Mouse (Mus musculus): ENCODE results near the gene Tmem235. TPM values are rescaled to one million over a fixed set of nuclear protein-coding genes. Genes with fewer than 3 reads are reported as not detected.

Gene Tmem235
- polyA plus RNA-seq, 1 experiment from 2014 or later = not detected

DNA sequence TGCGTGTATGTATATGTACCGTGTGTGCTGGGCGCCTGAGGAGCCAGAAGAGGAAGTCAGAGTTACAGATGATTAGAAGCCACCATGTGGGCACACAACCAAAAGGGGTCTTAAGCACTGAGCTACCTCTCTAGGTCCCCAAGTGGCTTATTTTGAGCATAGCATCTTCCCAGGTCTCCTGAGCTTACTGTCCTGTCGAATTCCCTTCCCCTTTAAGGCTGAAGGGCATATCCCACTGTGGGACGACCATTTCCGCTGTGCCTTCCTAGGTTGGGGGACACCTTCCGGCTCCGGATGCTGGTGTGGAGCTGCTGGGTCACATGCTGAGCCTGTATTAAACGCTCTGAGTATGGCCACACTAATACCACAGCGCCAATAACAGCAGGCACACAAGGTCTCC lies 34.1 kb downstream of the Tmem235 start:
- H3K27ac ChIP-seq = no peak overlapping the region
- peaks cover 21% of the 10 kb centered on the region for H3K4me1 ChIP-seq (replicated peaks)
- no peak overlapping the region for H3K4me2 ChIP-seq
- no peak overlapping the region for H3K9ac ChIP-seq
- no peaks in the 10 kb centered on the region for H3K36me3 ChIP-seq
- H3K27me3 ChIP-seq = peaks cover 17% of the 10 kb centered on the region; the same call in 1 of the 2 replicates
- ATAC-seq (replicated peaks; ENCODE audit: insufficient number of reproducible peaks, insufficient read depth, low FRiP score, low read depth) = no peak
- H3K4me3 ChIP-seq = no peak overlapping the region
- 55% methylated on average over 10 of the region's 10 CpGs for WGBS
- no peaks in the 10 kb centered on the region for H3K9me3 ChIP-seq (replicated peaks)

GRCm38 (mm10) chr11:117896533-117896932 lies 36.0 kb downstream of the Tmem235 start:
- WGBS = 31% methylated on average over 2 of the region's 2 CpGs

DNA sequence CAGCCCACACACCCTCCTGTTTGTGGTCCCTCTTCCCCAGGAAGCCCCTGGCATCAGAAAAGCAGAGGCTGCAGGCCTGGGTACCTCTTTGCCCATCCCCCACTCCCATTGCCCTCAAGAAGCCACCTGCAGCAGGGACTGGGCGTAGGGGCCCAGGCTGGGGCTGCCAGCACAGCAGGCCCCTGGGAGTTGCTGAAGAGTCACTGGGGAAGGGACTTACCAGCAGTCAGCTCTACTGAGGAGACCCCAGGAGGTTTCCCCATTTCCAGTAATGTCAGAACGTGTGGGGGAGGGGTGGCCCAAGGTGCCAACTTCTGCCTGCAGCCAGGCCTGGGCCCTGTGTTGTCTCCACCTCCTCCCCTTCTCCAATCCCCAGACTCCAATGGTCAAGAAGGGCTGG lies 41.7 kb downstream of the Tmem235 start:
- 72% methylated on average over 2 of the region's 2 CpGs for WGBS
- H3K27ac ChIP-seq = no peak overlapping the region
- H3K36me3 ChIP-seq = no peaks in the 10 kb centered on the region
- H3K4me1 ChIP-seq (replicated peaks) = no peaks in the 10 kb centered on the region
- no peak overlapping the region for H3K9ac ChIP-seq
- no peak for ATAC-seq (replicated peaks; ENCODE audit: insufficient number of reproducible peaks, insufficient read depth, low FRiP score, low read depth)
- no peaks in the 10 kb centered on the region for H3K27me3 ChIP-seq
- H3K4me3 ChIP-seq = no peak overlapping the region
- H3K9me3 ChIP-seq (replicated peaks) = no peaks in the 10 kb centered on the region
- no peak overlapping the region for H3K4me2 ChIP-seq

More at GRCm38 (mm10) chr11:117896533-117896932, 36.0 kb downstream of the Tmem235 start:
- Histone ChIP-seq H3K4me3 (no peak overlapping the region), H3K9ac (no peak overlapping the region; the same call in 1 of the 2 replicates), H3K36me3 (no peaks in the 10 kb centered on the region), H3K27me3 (no peaks in the 10 kb centered on the region), H3K9me3 (replicated peaks) (no peaks in the 10 kb centered on the region), H3K4me1 (replicated peaks) (peaks cover 3% of the 10 kb centered on the region; the same call in 1 of the 2 replicates), H3K4me2 (no peak overlapping the region), H3K27ac (no peak overlapping the region)
- ATAC-seq (replicated peaks; ENCODE audit: insufficient number of reproducible peaks, insufficient read depth, low FRiP score, low read depth) = no peak

DNA sequence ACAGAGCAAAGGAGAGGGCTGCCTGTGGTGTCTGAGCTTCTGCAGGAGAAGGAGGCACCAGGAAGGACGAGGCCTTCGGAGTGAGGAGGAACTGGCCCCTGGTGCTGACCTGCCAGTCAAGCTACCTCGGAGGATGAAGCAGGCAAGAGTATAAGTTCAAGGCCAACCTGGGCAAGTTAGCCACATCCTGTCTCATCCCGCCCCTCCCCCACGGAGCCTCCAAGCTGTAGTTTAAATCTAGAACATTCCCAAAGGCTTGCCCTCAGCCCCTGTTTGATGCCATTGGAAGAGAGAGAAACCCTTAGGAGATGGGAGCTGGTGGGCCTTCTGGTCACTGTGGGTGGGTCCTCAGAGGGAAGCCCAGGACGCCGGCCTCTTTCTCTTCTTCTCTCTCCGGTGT lies 43.9 kb downstream of the Tmem235 start:
- Histone ChIP-seq H3K27me3 (no peaks in the 10 kb centered on the region), H3K36me3 (no peaks in the 10 kb centered on the region), H3K4me2 (no peak overlapping the region), H3K4me3 (no peak overlapping the region), H3K27ac (no peak overlapping the region), H3K9ac (no peak overlapping the region), H3K9me3 (replicated peaks) (no peaks in the 10 kb centered on the region), H3K4me1 (replicated peaks) (no peaks in the 10 kb centered on the region)
- ATAC-seq (replicated peaks; ENCODE audit: insufficient number of reproducible peaks, insufficient read depth, low FRiP score, low read depth) = no peak
- 71% methylated on average over 8 of the region's 8 CpGs for WGBS

GRCm38 (mm10) chr11:117909337-117909736 lies 48.8 kb downstream of the Tmem235 start:
- H3K4me2 ChIP-seq = no peak overlapping the region
- H3K36me3 ChIP-seq = no peaks in the 10 kb centered on the region
- no peak overlapping the region for H3K9ac ChIP-seq
- no peaks in the 10 kb centered on the region for H3K27me3 ChIP-seq
- H3K27ac ChIP-seq = no peak overlapping the region
- no peak overlapping the region for H3K4me3 ChIP-seq
- no peak for ATAC-seq (replicated peaks; ENCODE audit: insufficient number of reproducible peaks, insufficient read depth, low FRiP score, low read depth)
- 75% methylated on average over 8 of the region's 8 CpGs for WGBS
- no peaks in the 10 kb centered on the region for H3K9me3 ChIP-seq (replicated peaks)
- peaks cover 8% of the 10 kb centered on the region for H3K4me1 ChIP-seq (replicated peaks)

GRCm38 (mm10) chr11:117912684-117913352 lies 52.3 kb downstream of the Tmem235 start:
- Histone ChIP-seq H3K4me1 (replicated peaks) (peaks cover 11% of the 10 kb centered on the region), H3K9ac (0 out of 2 replicates have a peak overlapping the region, but pooled peaks have one; percentile 33), H3K4me3 (no peak overlapping the region), H3K27ac (no peak overlapping the region), H3K36me3 (no peaks in the 10 kb centered on the region), H3K4me2 (peak overlapping the region; percentile 48), H3K9me3 (replicated peaks) (peaks cover 5% of the 10 kb centered on the region), H3K27me3 (no peaks in the 10 kb centered on the region)
- peak; percentile 76 for ATAC-seq (replicated peaks; ENCODE audit: insufficient number of reproducible peaks, insufficient read depth, low FRiP score, low read depth)
- 27% methylated on average over 13 of the region's 13 CpGs for WGBS

- no peak overlapping the region for H3K9ac ChIP-seq
- H3K4me1 ChIP-seq (replicated peaks) = peaks cover 15% of the 10 kb centered on the region
- no peak overlapping the region for H3K27ac ChIP-seq
- H3K4me3 ChIP-seq = no peak overlapping the region
- H3K36me3 ChIP-seq = no peaks in the 10 kb centered on the region
- 25% methylated on average over 12 of the region's 12 CpGs for WGBS
- H3K9me3 ChIP-seq (replicated peaks) = peaks cover 5% of the 10 kb centered on the region
- H3K27me3 ChIP-seq = no peaks in the 10 kb centered on the region
- no peak for ATAC-seq (replicated peaks; ENCODE audit: insufficient number of reproducible peaks, insufficient read depth, low FRiP score, low read depth)
- no peak overlapping the region for H3K4me2 ChIP-seq
Observed at GRCm38 (mm10) chr11:117914531-117914930, 54.0 kb downstream of the Tmem235 start.

Other genes starting within 250 kb of the Tmem235 start
- 6.6 and 7.3 TPM in 2 replicates for gene Tnrc6c, start 206.5 kb upstream of the Tmem235 start, polyA plus RNA-seq (2015; fragmentation: Nextera tagmentation; extraction: Ambion mirVana)
- 2.7 and 3.8 TPM in 2 replicates for gene Tmc8, start 78.7 kb upstream of the Tmem235 start, polyA plus RNA-seq (2015; fragmentation: Nextera tagmentation; extraction: Ambion mirVana)
- 20.9 and 28.3 TPM in 2 replicates for gene Tmc6, start 78.6 kb upstream of the Tmem235 start, polyA plus RNA-seq (2015; fragmentation: Nextera tagmentation; extraction: Ambion mirVana)
- gene 6030468B19Rik, start 63.1 kb upstream of the Tmem235 start, polyA plus RNA-seq (2015; fragmentation: Nextera tagmentation; extraction: Ambion mirVana) = 0.34 and 0.65 TPM in 2 replicates
- gene Gm20708, start 51.1 kb upstream of the Tmem235 start, polyA plus RNA-seq (2015; fragmentation: Nextera tagmentation; extraction: Ambion mirVana) = 0.97 and 1.5 TPM in 2 replicates
- 84.6 and 105 TPM in 2 replicates for gene Syngr2, start 51.1 kb upstream of the Tmem235 start, polyA plus RNA-seq (2015; fragmentation: Nextera tagmentation; extraction: Ambion mirVana)
- 15.1 and 16.6 TPM in 2 replicates for gene Afmid, start 34.8 kb upstream of the Tmem235 start, polyA plus RNA-seq (2015; fragmentation: Nextera tagmentation; extraction: Ambion mirVana)
- 92.9 and 102 TPM in 2 replicates for gene Tk1, start 34.7 kb upstream of the Tmem235 start, polyA plus RNA-seq (2015; fragmentation: Nextera tagmentation; extraction: Ambion mirVana)
- gene Birc5, start 11.5 kb upstream of the Tmem235 start, polyA plus RNA-seq (2015; fragmentation: Nextera tagmentation; extraction: Ambion mirVana) = 202 and 215 TPM in 2 replicates
- gene Tha1, start 12.7 kb downstream of the Tmem235 start, polyA plus RNA-seq (2015; fragmentation: Nextera tagmentation; extraction: Ambion mirVana) = 5.5 and 6.4 TPM in 2 replicates
- gene Socs3, start 109.3 kb downstream of the Tmem235 start, polyA plus RNA-seq (2015; fragmentation: Nextera tagmentation; extraction: Ambion mirVana) = 6.7 and 10.9 TPM in 2 replicates
- gene Pgs1, start 125.5 kb downstream of the Tmem235 start, polyA plus RNA-seq (2015; fragmentation: Nextera tagmentation; extraction: Ambion mirVana) = 21.9 and 26.8 TPM in 2 replicates

All from heart, embryonic 15.5 days (tissue).